Mouse (Mus musculus) B cell, adult 2 months (primary cell): ENCODE results near the gene Mcu.

ENCODE experiments used
- DNase-seq, 2 experiments: peaks; one replicate each; pipeline ENCODE4 v3.0.0; 2022

The Mcu gene

DNA sequence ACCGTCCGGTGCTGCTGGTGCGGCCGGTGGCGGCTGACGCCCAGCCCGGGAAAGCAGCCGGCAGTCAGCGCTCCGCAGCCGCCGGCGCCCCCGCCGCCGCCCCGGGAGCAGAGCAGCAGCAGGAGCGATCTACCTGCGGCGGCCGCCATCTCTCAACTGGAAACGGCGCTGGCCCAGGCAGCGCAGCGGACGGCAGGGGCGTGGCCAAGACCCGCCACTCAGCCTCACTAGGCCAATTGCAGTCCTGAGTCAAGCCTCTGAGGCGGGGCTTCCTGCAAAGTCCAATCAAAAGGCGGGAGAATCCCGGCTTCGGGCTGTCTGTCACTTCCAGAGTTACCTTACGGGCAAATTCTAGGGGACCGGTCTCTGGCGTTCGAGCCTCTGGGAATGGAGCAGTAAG, at the start of gene Mcu:
Gene Mcu, minus strand, starts transcription at position 171 of the 400 bp plus-strand sequence.
- peak; percentile 95 for DNase-seq

DNA sequence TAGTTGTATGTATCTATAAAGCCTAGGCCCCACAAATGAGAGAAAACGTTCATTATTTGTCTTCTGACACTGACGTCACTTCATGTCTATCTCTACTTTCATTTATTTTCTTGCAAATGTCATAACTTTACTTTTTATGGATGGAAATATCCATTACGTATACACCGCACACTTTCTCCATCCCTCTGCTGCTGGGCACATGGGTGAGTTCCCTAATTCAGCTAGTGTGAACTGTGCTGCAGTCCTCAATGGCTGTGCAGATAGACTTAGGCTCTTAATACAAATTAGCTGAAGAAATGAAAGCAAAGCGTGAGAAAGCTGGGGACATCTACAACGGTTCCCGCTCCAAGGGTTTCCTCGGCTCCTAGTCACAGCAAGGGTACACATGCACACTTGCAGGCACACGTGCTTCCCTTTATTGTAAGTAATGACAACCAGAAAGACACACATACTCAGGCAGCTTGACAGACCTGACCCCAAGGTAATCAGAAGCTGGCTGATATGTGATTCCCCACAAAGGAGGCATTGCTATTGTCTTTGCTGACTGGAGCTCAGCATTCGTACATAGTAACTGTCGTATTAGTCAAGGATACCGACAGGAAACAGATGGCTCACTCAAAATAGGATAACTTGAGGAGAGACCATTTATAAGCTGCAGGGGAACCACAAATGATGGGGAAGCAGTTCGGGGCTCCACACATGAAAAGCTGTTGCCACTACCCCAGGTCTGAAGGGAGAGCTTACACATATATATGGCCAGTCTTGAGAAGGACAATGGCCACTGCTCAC, 49.2 kb upstream of the Mcu start:
- DNase-seq, result no peak

DNA sequence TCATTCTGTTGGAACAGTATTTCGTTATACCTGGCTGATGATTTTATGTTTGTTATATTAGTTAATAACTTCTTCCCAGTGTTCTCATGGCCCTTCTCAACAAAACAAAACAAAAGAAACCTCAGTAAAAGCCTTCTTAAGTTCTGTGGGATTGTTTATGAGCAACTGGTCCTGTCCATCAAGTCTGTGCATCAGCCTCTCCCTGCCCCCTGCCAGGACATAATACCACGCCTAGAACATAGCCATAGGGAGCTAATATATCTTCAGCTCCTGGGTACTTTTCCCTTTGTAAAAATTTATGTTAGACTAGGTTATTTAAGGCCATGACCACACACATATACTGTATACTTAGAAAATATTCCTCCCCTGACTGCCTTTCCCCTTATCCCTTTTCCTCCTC, 48.3 kb upstream of the Mcu start:
- no peak for DNase-seq

DNA sequence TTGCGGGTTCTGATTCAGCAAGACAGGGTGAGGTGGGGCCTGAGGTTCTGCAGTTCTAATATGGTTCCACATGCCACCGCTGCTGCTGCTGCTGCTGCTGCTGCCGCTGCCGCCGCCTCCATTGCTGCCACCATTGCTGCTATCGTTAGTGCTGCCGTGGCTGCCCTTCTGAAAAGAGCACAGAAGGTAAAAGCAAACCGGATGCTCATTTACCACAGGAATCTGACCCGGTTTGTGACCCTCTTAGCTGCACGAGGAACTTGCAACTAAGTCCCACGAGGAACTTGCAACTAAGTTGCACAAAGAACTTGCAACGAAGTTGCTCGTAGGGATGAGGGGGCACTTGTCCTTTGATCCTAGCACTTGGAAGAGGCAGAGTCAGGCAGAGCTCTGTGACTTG, 40.3 kb upstream of the Mcu start:
- no peak for DNase-seq

DNA sequence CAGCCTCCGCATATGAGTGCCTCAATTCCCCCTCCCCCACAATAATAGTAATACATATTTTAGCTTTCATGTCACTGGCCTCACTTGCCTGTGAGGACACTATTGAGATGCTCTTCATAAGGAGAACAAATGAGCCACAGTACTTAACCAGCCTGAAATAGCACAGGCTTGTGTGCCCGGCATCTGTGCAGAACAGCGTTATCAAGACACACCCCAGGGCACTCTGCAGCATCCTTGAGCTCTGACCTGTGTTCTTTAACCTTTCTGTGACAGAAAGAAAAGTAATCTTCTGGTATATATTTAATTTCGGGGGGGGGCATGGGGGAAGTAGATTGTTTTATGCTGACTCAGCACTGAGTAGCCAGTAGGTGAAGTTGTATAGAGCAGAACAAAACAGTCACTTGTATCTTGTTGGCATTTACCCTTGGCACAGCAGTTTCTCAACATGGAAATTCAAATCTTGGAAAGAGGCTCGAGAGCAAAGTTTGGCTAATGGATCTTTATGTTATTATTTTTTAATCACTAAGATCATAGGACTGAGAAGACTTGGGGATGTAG, 30.4 kb upstream of the Mcu start:
- no peak for DNase-seq

DNA sequence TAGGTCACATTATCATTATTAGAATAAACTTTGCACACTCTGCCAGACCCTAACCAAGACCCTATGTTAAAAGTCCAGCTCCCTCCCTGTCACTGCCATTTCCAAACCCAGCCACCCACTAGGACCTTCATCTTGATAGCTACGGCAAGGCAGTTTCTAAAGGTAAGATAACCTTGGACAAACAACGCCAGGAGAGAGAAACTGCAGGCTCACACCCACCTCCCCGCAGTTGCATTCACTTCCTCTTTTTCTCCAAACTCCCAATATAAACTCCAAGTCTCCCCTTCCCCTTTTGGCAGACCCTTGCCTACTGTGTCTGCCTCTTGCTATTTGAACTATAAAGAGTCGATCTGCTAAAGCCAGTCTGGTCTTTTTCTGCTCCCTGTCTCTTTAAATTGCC, 28.7 kb upstream of the Mcu start:
- DNase-seq, result peak in 1 of 2 experiments; percentile 6

DNA sequence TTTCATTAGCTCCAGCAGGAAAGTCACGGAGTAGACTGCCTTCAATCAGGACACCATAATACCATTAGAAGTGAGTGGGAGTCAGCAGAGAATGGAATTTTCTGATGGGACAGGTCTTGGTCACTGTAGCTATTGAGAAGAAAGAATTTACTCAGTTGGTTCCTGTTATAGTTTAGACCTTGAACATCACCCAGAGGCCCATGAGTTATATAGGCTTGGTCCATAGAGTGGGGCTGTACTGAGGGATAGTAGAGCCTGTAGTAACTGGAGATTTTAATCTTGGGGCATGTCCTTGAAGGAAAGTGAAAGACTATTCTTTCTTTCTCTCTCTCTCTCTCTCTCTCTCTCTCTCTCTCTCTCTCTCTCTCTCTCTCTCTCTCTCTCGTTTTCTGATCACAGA, 28.2 kb upstream of the Mcu start:
- no peak for DNase-seq

DNA sequence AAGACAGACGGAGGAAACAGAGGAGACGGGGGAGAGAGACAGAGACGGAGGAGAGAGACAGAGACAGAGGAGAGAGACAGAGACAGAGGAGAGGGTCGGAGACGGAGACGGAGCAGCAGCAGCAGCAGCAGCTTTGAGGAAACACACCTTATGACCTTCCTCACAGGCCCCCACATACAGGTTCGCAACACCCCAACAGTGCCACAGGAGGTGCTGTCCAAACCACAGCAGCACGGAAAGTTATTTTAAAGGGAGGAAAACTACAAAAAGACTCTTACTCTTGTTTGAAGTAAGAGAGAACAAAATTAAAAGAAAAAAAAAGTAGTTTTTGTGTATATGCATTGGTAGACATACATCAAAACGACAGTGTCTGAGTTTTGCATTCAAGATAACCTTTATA, 27.2 kb upstream of the Mcu start:
- DNase-seq, result no peak

DNA sequence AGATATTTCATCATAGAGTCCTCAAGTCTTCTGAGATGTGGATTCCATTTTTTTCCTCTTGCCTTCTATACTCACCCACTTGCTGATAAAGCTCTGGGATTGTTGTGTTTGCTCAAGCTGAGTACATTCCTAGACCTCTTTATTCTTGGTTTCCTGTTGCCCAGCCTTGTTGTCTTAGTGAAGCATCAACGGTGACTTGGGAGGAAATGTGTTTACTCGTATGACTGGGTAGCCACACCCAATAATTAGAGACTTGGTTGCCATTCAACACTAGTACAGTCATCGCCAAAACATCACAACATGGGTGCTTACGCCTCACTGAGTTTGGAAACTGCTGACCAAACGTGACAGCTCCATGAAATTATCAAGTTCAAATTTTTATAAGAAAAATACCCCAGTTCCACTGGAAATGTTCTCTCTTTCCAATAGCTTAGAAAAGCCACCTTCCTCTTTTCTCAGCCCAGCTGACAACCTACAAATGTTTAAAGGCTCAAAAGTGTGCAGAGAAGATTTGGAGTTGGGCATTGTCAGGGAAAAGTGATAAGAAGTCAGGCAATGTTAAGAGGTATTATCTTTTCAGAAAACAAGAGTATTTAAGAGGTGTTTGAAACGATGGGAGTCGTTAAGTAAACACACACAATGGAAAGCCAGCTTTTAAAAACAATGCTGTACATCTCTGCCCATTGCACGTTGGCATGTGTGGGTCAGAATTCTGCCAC, 26.3 kb upstream of the Mcu start:
- DNase-seq, result no peak

DNA sequence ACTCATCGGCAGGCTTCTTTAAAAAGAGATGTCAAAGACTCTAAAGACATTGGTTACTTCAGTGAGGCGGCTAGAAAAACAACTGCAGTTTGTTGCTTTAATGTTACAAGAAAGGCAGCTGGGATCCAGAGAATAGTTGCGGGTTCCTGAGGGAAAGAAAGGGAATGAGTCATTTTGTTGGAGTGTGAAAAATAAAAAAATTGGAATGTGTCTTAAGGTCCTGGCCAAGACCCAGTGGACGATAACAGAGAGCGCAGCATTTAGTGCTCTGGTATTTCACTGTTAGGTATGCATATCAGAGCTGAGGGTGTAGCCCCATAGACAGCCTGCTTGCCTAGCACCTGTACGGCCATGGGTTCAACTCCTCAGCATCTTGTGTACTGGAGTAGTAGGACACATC, 22.1 kb upstream of the Mcu start:
- DNase-seq, result no peak

DNA sequence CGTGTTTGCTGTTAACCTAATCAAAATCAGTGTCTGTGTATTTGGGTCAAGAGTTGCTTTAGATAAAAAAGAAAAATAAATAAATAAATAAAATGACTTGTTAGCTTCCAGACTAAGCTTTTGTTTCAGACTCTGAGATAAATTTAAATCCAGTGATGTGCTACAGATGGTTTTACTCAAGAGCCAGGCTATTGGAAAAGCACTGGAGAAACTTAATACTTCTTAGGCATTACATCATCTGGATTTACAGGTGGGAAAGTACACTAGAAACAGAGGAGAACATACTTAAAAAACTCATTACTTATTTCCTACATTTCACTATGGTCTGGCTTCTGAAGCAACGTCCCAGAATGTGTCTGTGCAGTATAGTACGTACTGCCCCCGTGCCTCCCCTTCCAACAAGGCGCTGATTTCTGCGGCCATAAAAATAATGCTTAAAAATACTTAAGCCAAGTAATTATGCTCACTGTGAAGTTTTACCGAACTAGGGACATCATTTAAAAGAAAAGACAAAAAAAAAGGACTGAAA, 21.2 kb upstream of the Mcu start:
- DNase-seq, result no peak

DNA sequence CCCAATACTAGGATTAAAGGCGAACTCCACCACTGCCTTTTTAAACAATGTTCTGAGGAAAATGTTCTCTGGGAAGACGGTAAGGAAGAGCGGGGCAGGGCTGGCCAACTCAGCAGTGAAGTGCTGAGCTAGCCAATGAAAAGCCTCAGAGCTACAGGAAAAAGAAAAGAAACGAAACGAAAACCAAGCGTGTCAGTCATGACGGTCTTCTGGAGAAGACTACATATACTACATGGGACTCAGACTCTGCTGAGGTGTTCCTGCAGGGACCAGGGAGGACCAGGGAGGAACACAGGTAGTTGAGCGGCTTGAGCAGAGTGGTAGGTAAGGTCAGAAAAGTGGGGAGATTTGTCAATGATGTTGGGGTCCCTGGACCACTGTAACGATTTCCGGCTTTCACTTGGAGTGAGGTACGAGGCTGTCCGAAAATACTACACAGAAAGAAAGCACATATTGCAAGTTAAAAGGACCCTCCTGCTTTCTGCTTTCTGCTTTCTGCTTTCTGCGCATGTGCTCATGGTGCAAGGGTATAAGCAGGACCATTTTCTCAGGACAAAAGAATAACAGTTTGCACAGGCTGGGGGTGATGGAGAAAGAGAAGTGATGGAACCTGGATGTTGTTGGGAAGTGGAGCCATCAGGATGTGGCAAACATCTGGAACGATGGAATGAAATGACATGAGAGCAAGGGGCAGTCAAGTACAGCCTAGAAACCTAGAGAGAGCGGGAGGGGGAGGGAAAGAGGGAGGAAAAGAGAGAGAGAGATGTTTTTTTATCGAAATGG, 20.4 kb upstream of the Mcu start:
- peak; percentile 5 to 7 for DNase-seq

DNA sequence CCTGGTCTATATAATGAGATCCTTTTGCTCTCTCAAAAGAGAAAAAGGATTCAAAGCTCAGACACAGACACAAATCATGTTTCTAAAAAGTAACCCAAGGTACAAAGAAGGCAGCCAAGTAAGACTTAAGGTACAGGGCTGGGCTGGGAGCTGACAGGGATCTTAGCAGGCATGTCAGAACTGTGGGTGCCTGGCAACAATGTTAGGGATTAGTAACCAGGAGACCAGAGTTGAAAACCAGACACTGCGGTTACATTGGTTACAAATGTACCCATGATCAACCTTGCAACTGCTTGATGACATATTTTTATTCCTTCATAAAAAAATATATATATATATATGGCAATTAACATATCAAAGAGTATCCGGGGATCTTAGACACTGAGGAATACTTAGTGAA, 19.6 kb upstream of the Mcu start:
- DNase-seq, result no peak

DNA sequence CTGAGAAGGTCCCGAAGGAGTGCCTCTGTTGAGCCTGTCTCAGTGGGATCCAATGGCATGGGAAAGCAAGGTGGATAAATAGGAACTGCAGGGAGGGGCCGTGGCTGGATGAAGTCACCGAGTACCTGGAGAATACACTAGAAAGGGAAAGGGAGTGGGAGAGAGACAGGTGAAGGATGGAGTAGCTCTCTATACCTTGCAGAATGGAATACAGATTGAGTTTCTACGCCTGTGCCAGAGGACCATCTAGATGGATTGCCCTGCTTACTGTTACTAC, 13.0 kb upstream of the Mcu start:
- no peak for DNase-seq

DNA sequence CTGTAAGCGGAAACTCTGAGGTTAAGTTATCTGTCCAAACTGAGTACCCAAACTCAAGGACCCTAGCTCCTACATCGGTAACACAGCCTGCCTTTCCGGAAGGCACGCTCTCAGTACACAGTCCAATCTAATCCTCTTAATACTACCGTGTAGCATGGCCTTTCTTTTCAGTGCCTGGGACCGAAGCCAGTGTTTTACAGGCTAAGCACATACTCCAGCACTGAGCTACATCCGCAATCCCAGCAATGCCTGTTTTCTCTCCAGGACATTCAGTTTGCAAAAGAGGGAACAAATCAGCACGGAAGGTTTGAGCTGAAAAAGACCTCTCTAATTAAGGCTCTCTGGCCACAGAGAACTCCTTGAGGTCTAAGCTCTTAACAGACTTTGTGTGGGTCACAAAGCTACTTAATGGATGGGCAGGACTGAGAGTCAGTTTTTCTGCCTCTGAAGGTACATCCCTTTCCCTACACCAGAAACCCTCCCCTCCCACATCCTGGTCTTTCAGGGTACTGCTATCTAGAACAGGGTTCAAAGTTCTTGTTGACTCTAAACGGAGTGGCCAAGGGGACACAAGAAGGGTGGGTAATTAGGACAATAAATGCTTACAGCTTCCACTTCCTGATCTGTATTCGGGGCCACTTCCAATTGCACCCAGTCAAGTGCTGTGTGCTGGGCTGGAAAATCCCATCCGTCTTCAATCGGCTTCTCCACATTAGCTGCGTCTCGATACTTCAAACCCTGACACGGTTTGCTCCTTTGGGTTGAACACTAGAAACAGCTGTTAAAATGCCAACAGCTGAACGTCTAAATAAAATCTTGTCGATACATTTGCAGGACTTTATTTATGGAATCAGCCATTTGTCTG, 12.4 kb upstream of the Mcu start:
- DNase-seq, result no peak

DNA sequence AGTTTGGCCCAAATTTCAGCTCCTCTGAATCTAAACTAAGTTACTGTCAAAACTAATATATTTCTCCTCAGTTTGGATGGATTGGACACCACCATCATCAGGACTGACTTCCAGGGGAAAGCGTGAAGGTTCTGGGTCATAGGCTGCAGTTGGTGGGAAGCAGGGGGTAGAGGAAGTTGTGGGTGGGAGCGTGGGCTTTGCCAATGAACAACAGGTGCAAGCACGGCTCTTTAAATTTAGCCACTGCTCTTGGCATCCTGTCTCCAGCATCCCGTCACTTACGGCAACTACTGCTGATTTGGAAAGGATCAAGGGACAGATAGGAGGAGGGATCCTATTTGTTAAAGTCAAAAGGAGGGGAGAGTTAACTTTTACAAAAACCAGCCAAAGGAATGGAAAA, 7.0 kb upstream of the Mcu start:
- no peak for DNase-seq

DNA sequence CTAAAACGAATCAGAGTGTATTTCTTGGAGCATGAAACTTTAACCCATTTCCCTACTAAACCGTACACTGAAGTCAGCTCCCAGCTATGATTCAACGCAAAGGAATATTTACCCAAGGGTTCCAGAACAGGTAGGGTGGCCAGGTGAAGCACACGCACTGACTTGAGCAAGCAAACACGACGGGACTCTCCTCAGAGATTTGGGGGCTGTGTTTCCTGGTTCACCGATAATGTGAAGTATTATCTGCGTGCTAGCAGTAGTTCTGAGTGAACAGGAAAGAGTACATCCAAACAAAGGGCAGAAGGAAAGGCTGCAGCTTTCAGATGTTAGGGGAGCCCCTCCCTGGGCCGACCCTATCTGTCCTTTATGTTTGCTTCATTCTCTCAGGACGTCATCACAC, 4.9 kb upstream of the Mcu start:
- no peak for DNase-seq

DNA sequence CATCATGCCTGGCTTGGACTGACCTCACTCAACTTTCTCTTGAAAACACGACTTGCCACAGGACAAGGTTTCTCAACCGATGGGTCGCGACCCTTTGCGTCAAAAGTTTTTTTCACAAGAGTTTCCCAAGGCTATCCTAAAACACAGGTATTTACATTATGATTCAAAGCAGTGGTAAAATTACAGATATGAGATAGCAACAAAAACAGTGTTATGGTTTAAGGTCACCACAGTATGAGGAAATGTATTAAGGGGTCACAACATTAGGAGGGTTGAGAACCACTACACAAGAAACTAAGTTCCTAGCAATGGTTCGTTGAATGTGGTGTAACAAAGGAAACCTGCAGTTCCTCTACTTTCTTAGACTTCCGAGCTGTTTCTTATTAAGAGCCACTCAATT, 1.3 kb upstream of the Mcu start:
- no peak for DNase-seq

DNA sequence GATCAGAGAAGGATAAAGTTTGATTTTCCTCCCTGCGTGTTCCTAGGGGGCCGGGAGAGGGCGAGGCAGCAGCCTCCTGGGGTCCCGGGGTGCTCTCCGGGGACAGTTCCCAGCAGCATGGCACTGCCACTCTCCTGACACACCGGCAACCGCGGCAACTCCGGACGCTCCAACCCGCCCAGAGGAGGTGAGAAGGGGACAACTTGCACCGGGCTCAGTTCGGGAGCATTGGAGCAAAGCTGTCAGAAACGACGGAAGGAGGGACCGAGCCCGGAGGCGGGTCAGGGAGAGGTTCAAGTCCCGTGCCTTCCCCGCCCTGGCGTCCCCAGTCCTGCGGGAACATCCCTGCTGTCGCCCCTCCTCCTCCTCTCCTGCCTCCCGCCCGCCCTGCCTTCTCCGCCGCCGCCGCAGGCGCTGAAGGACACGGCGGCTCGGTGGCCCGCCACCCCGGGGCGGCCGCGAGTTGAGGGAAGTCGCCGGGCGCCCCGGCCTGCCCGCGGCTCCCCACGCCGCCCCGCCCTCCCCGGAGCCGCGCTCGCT, 441 bp downstream of the Mcu start, which contains the start of gene Gm10322:
Gene Gm10322, plus strand, starts transcription at position 83 of the 540 bp plus-strand sequence.
- peak in 1 of 2 experiments; percentile 58 for DNase-seq

DNA sequence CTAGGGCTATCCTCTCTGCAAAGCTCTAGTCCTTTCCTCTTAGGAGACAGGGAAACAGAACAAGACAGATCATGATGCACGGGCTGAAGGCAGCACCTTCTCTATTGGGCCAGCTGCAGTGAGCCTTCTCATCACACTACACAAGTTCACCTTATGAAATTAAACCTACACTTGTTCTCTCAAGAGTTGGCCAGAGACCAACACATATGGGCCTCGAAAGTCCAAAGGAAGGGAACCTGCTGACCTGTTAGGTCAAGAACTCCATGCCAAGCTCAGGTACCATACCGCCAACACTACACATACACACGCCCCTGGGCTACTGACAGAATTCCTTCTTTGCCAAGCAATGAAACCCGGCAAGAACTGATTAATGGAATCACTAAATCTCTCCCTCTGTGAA, 1.1 kb downstream of the Mcu start:
- DNase-seq, result no peak

DNA sequence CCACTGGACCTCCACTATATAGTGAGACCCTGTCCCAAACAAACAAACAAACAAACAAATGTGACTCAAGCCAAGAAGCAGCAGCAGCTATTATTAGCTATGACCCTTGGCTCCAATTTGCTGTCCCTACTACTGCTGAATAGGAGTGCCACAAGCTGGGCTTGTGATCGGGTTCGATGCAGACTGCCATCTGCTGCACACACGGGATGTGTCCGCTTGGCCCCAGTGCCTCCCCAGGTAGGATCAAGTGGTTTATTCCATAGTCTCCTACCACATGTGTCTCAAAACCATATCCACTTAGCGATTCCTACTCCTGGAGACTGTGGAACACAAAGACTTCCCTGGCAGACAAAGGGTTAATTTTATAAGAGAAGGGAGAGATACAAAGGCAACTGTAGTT, 2.4 kb downstream of the Mcu start:
- no peak for DNase-seq

DNA sequence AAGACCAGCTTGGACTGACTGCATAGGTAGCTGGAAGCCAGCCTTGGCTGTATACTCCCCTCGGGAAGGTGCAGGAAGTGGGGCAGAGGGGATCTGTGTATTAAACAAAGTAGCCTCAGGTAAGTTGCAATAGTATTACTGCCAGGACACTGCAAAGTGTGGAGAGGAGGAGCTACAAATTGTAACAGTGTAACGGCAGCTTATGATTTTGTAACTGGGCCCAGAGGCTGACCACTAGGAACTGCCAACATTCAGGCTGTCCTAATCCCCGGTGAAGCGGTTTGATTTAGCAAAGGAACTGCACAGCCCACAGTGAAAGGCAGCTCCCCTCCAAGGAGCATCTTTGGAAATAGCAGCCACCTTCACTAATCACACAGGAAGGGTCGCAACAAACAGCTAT, 3.2 kb downstream of the Mcu start:
- DNase-seq, result no peak
